Mouse (Mus musculus) lung, adult 2 months (tissue): ENCODE measurements at regions not wholly inside any gene's neighbourhood (a gene's known extent, or its start where the extent isn't known, plus 50 kb on each side); places are given as distances from the start of the nearest gene placed in this dataset.

Experiments used
- CTCF ChIP-seq: fragments of 200-500 bp; IDR thresholded peaks from 2 replicates; pipeline ENCODE4 v1.5.1; 2011; ENCODE audit warnings: mild to moderate bottlenecking, low read length, control low read depth; ENCODE audit not compliant: insufficient read depth
- POLR2A ChIP-seq: fragments of 200-500 bp; IDR thresholded peaks from 2 replicates; pipeline ENCODE4 v1.6.1; 2011; ENCODE audit warnings: low read depth, mild to moderate bottlenecking, control low read depth, low read length, borderline replicate concordance; ENCODE audit errors: extremely low read depth

GRCm38 (mm10) chr2:128240054-128240453, 114.2 kb downstream of the Bcl2l11 start:
- TF ChIP-seq POLR2A (no peak), CTCF (no peak)
